23 mouse cellular contexts compared by ENCODE assay signal in genomic region chr16:38408416-38408815, GRCm38 (mm10). TPM values are rescaled to one million over a fixed set of nuclear protein-coding genes. Genes with fewer than 3 reads are reported as not detected.
DNase-seq lines count a peak whose midpoint lies in the region; ATAC-seq and TF ChIP-seq lines count a peak whose summit lies in the region.
"Had no signal": no experiment of that assay in that cellular context is flagged by ENCODE, and none has a peak within 500 bp of the region (broad histone marks: within the 10 kb centered on the region; RNA-seq: fewer than 3 reads in every experiment).

No protein-coding gene starts in this region.

- H3K4me1 ChIP-seq in CH12.LX (ENCODE audit: control insufficient read depth in 1 of 2, insufficient read depth in 2 of 2), result peaks cover 51 to 85% of the 10 kb centered on the region in 2 experiments
- H3K4me1 ChIP-seq in hindbrain, embryonic 14.5 days (replicated peaks; ENCODE audit: control insufficient read depth, insufficient read depth, low read length), result no peaks in the 10 kb centered on the region

- no peak for TF ChIP-seq POLR2A in CH12.LX (IDR thresholded peaks at IDR 0.05; ENCODE audit: low read depth, low read length)

- peak; percentile 54; the same call in 1 of the 2 replicates for TF ChIP-seq EP300 in CH12.LX (IDR thresholded peaks at IDR 0.05; ENCODE audit: low read length)

- no peak for TF ChIP-seq RAD21 in CH12.LX (IDR thresholded peaks at IDR 0.05; ENCODE audit: low read depth, low read length)

- peak overlapping the region; percentile 98 for H3K27ac ChIP-seq in CH12.LX (ENCODE audit: insufficient read depth, low read depth)
- H3K27ac ChIP-seq in hindbrain, embryonic 14.5 days, result no peak overlapping the region

- in situ Hi-C loops in CH12.LX (cut with MboI; ENCODE audit: low pct_ligation_motif_present, low pct_unique_long_range_greater_than_20kb, low sequenced_read_pairs), result loop anchor here (5.0 kb wide), 1 partner anchor 44 kb away; the partner anchor contains the start of gene Adprh

- WGBS in hindbrain, embryonic 14.5 days, result 85% methylated on average over 8 of the region's 8 CpGs

- H3K36me3 ChIP-seq in CH12.LX (replicated peaks in 1 of 2; ENCODE audit: control insufficient read depth in 1 of 2, insufficient read depth in 1 of 2, low read length in 1 of 2), result peaks cover 0 to 2% of the 10 kb centered on the region in 2 experiments
- H3K36me3 ChIP-seq in splenic B cell, adult 2 months (ENCODE audit: control insufficient read depth, insufficient read depth, low read length, poor library complexity, severe bottlenecking), result no peaks in the 10 kb centered on the region
- no peaks in the 10 kb centered on the region for H3K36me3 ChIP-seq in hindbrain, embryonic 14.5 days (replicated peaks; ENCODE audit: control insufficient read depth, insufficient read depth)
- H3K36me3 ChIP-seq: G1E had no signal

- no peak for TF ChIP-seq CTCF in CH12.LX (conservative IDR thresholded peaks at IDR 0.05 in 1 of 2, IDR thresholded peaks at IDR 0.05 in 1 of 2; ENCODE audit: low read depth in 2 of 2, low read length in 2 of 2)

- H3K9me3 ChIP-seq in CH12.LX (replicated peaks; ENCODE audit: low read length), result no peaks in the 10 kb centered on the region
- H3K9me3 ChIP-seq in hindbrain, embryonic 14.5 days (ENCODE audit: control insufficient read depth, low read length), result no peaks in the 10 kb centered on the region
- H3K9me3 ChIP-seq: G1E had no signal

- H3K4me3 ChIP-seq in CH12.LX (replicated peaks in 1 of 3; ENCODE audit: low read depth in 2 of 3, low read length in 2 of 3, poor library complexity in 1 of 3), result no peak overlapping the region
- H3K4me3 ChIP-seq in hindbrain, embryonic 14.5 days (replicated peaks; ENCODE audit: low read length), result no peak overlapping the region

- peak overlapping the region; percentile 91 for H3K4me2 ChIP-seq in CH12.LX (ENCODE audit: insufficient read depth, low read depth, poor library complexity, severe bottlenecking)
- H3K4me2 ChIP-seq in hindbrain, embryonic 14.5 days (replicated peaks), result no peak overlapping the region

- DNase-seq in A20 (ENCODE audit: low read depth, low spot score), result peak; percentile 70
- DNase-seq in CH12.LX (ENCODE audit: extremely low read depth), result no peak
- DNase-seq in splenic B cell, adult 2 months (ENCODE audit: low read depth, low spot score), result peak; percentile 9
- DNase-seq in left cerebral cortex, adult 11 months (ENCODE audit: low spot score), result no peak
- DNase-seq in hindbrain, embryonic 14.5 days (ENCODE audit: low spot score), result no peak
- no peak for DNase-seq in right cerebral cortex, adult 2 months (ENCODE audit: low spot score in 2 of 2)
- DNase-seq in spleen, postnatal 10 days (ENCODE audit: low spot score in 2 of 2), result no peak
- DNase-seq: adrenal gland, adult 2 months; adrenal gland, adult 8-10 months; adrenal gland, postnatal 10 days; adrenal gland, postnatal 14 days; adrenal gland, postnatal 25 days; adrenal gland, postnatal 36 days; cerebellum, adult 11 months; cerebellum, adult 11-12 months; cerebellum, adult 18-20 months; cerebellum, adult 2 months had no signal

- dilution Hi-C loops in CH12.LX (cut with MboI; ENCODE audit: extremely low pct_ligation_motif_present, extremely low pct_unique_long_range_greater_than_20kb, low sequenced_read_pairs), result no loop called here

- no peaks in the 10 kb centered on the region for H3K27me3 ChIP-seq in CH12.LX (replicated peaks)
- H3K27me3 ChIP-seq in splenic B cell, adult 2 months (ENCODE audit: control insufficient read depth, insufficient read depth, low read length, poor library complexity, severe bottlenecking), result no peaks in the 10 kb centered on the region
- no peaks in the 10 kb centered on the region for H3K27me3 ChIP-seq in hindbrain, embryonic 14.5 days (ENCODE audit: control insufficient read depth, insufficient read depth, low read length)
- H3K27me3 ChIP-seq: Patski had no signal

- ATAC-seq in megakaryocyte, adult 5-6 weeks (ENCODE audit: poor library complexity, severe bottlenecking), result peak; percentile 30; the same call in 1 of the 2 replicates
- no peak for ATAC-seq in hindbrain, embryonic 14.5 days (ENCODE audit: low FRiP score)
- ATAC-seq: activated CD4-positive, CD25-positive, alpha-beta regulatory T cell, adult 4 months; CD4-positive, CD25-positive, alpha-beta regulatory T cell, adult 4 months; Patski had no signal

- H3K9ac ChIP-seq in CH12.LX (ENCODE audit: insufficient read depth, low read depth), result peak overlapping the region; percentile 16; the same call in 1 of the 2 replicates
- no peak overlapping the region for H3K9ac ChIP-seq in hindbrain, embryonic 14.5 days

- H3K79me2 ChIP-seq in CH12.LX (replicated peaks; ENCODE audit: control insufficient read depth, extremely low read depth, insufficient read depth, poor library complexity, severe bottlenecking), result peaks cover 5% of the 10 kb centered on the region; the same call in 1 of the 2 replicates

TF ChIP-seq in CH12.LX, 34 proteins besides CTCF, POLR2A, EP300 and RAD21:
- peak; percentile 15; the same call in 1 of the 2 replicates for TF ChIP-seq IRF4 (IDR thresholded peaks at IDR 0.05; ENCODE audit: low read depth, low read length)
- TF ChIP-seq MXI1 (IDR thresholded peaks at IDR 0.05; ENCODE audit: low read depth, low read length), result no peak
- peak; percentile 19; the same call in 1 of the 2 replicates for TF ChIP-seq ETS1 (conservative IDR thresholded peaks at IDR 0.05; ENCODE audit: low read depth, low read length)
- TF ChIP-seq NRF1 (IDR thresholded peaks at IDR 0.05; ENCODE audit: low read depth, low read length), result peak; percentile 74
- no peak for TF ChIP-seq ZNF384 (IDR thresholded peaks at IDR 0.05; ENCODE audit: low read depth, low read length)
- TF ChIP-seq ELF1 (IDR thresholded peaks at IDR 0.05; ENCODE audit: low read depth, low read length), result 0 out of 2 replicates have a peak, but pooled peaks have one; percentile 38
- no peak for TF ChIP-seq KAT2A (IDR thresholded peaks at IDR 0.05; ENCODE audit: insufficient replicate concordance, low read length)

RNA-seq across cellular contexts. Expression of gene Pla1a, which starts 24.5 kb away (rescaled TPM):
- total RNA-seq in CH12.LX (2012; rRNA removed) (20.6 and 27.9 TPM in 2 replicates), CH12.LX (2014; rRNA removed) (12.3 and 14.3 TPM in 2 replicates)
- polyA plus RNA-seq in CH12.LX (2012; ENCODE audit: insufficient read length, low read depth), result 9.3 and 11.0 TPM in 2 replicates
- total RNA-seq in megakaryocyte, adult 5-6 weeks (2015), result 0.38 TPM in 1 of 2 replicates, not detected in the other
- total RNA-seq in megakaryocyte, adult 5-6 weeks (2017), result not detected in 2 replicates
- polyA plus RNA-seq in hindbrain, embryonic 14.5 days (2014; fragmentation: Nextera tagmentation; extraction: Ambion mirVana), result 0.32 and 0.38 TPM in 2 replicates
- total RNA-seq: MEL had no signal
- polyA plus RNA-seq: activated CD4-positive, CD25-positive, alpha-beta regulatory T cell, adult 4 months; G1E had no signal

RNA-seq across cellular contexts. Expression of gene Adprh, which starts 44.1 kb away (rescaled TPM):
- total RNA-seq in CH12.LX (2012; rRNA removed) (47.3 and 67.7 TPM in 2 replicates), CH12.LX (2014; rRNA removed) (44.9 and 45.3 TPM in 2 replicates)
- polyA plus RNA-seq in CH12.LX (2012; ENCODE audit: insufficient read length, low read depth), result 82.9 and 93.2 TPM in 2 replicates
- total RNA-seq in megakaryocyte, adult 5-6 weeks (2015), result 30.6 and 30.9 TPM in 2 replicates
- total RNA-seq in megakaryocyte, adult 5-6 weeks (2017), result 18.3 and 19.2 TPM in 2 replicates
- polyA plus RNA-seq in hindbrain, embryonic 14.5 days (2014; fragmentation: Nextera tagmentation; extraction: Ambion mirVana), result 136 and 146 TPM in 2 replicates

RNA-seq across cellular contexts. Expression of gene Popdc2, which starts 46.4 kb away (rescaled TPM):
- 1.0 and 3.6 TPM in 2 replicates for total RNA-seq in CH12.LX (2012; rRNA removed)
- total RNA-seq in CH12.LX (2014; rRNA removed), result 0.17 and 0.30 TPM in 2 replicates
- 0.35 and 1.1 TPM in 2 replicates for polyA plus RNA-seq in CH12.LX (2012; ENCODE audit: insufficient read length, low read depth)
- 0.38 and 3.9 TPM in 2 replicates for total RNA-seq in megakaryocyte, adult 5-6 weeks (2015)
- total RNA-seq in megakaryocyte, adult 5-6 weeks (2017), result 1.8 TPM in 1 of 2 replicates, not detected in the other
- 0.24 and 0.26 TPM in 2 replicates for polyA plus RNA-seq in hindbrain, embryonic 14.5 days (2014; fragmentation: Nextera tagmentation; extraction: Ambion mirVana)

RNA-seq across cellular contexts. Expression of gene Cd80, which starts 46.9 kb away (rescaled TPM):
- total RNA-seq in CH12.LX (2012; rRNA removed) (43.6 and 46.2 TPM in 2 replicates), CH12.LX (2014; rRNA removed) (54.3 and 57.8 TPM in 2 replicates)
- polyA plus RNA-seq in CH12.LX (2012; ENCODE audit: insufficient read length, low read depth), result 37.0 and 39.5 TPM in 2 replicates
- total RNA-seq in megakaryocyte, adult 5-6 weeks (2015), result 6.5 and 10.4 TPM in 2 replicates
- total RNA-seq in megakaryocyte, adult 5-6 weeks (2017), result 3.0 and 4.0 TPM in 2 replicates
- 0.64 and 0.88 TPM in 2 replicates for polyA plus RNA-seq in hindbrain, embryonic 14.5 days (2014; fragmentation: Nextera tagmentation; extraction: Ambion mirVana)
- polyA plus RNA-seq: adrenal gland, adult 2 months had no signal

Comparison
In these comparisons a context has a peak if more than half of its experiments do, and no peak if none do; other contexts are left out.
1. DNase-seq: peak in A20 (single experiment) and splenic B cell, adult 2 months (single experiment); none in CH12.LX (single experiment), left cerebral cortex, adult 11 months (single experiment), hindbrain, embryonic 14.5 days (single experiment), right cerebral cortex, adult 2 months (0 of 2) and spleen, postnatal 10 days (0 of 2).
2. RNA of gene Pla1a, which starts 24.5 kb away (total RNA-seq): 12.3 to 27.9 TPM in CH12.LX; 0.38 TPM in megakaryocyte, adult 5-6 weeks; every median in the first group is over 4 times any median in the second.